Mouse (Mus musculus): ENCODE data around the gene Cpvl. TPM values are rescaled to one million over a fixed set of nuclear protein-coding genes. Genes with fewer than 3 reads are reported as not detected.

The Cpvl gene
- polyA plus RNA-seq, 1 experiment from 2014 or later = not detected

- Histone ChIP-seq H3K27ac (no peak overlapping the region), H3K4me2 (replicated peaks) (no peak overlapping the region), H3K36me3 (replicated peaks; ENCODE audit: control insufficient read depth, insufficient read depth) (no peaks in the 10 kb centered on the region), H3K9me3 (ENCODE audit: control insufficient read depth, low read length) (no peaks in the 10 kb centered on the region), H3K4me1 (replicated peaks; ENCODE audit: control insufficient read depth, insufficient read depth, low read length) (no peaks in the 10 kb centered on the region; the same call in 1 of the 2 replicates), H3K4me3 (replicated peaks; ENCODE audit: low read length) (no peak overlapping the region), H3K27me3 (ENCODE audit: control insufficient read depth, insufficient read depth, low read length) (no peaks in the 10 kb centered on the region), H3K9ac (no peak overlapping the region)
- WGBS = 91% methylated on average over 9 of the region's 9 CpGs
- no peak for ATAC-seq (ENCODE audit: low FRiP score)
- no peak for DNase-seq (ENCODE audit: low spot score)
Measured at GRCm38 (mm10) chr6:53874881-53875429, 103.5 kb downstream of the Cpvl start.

- H3K9me3 ChIP-seq (ENCODE audit: control insufficient read depth, low read length) = 0 out of 2 replicates have a peak, but pooled peaks cover 6% of the 10 kb centered on the region
- no peak overlapping the region for H3K27ac ChIP-seq
- no peaks in the 10 kb centered on the region; the same call in 1 of the 2 replicates for H3K4me1 ChIP-seq (replicated peaks; ENCODE audit: control insufficient read depth, insufficient read depth, low read length)
- no peaks in the 10 kb centered on the region for H3K27me3 ChIP-seq (ENCODE audit: control insufficient read depth, insufficient read depth, low read length)
- H3K9ac ChIP-seq = no peak overlapping the region
- ATAC-seq (ENCODE audit: low FRiP score) (no peak), DNase-seq (ENCODE audit: low spot score) (no peak)
- no peak overlapping the region for H3K4me2 ChIP-seq (replicated peaks)
- 95% methylated on average over 6 of the region's 6 CpGs for WGBS
- H3K4me3 ChIP-seq (replicated peaks; ENCODE audit: low read length) = no peak overlapping the region
- H3K36me3 ChIP-seq (replicated peaks; ENCODE audit: control insufficient read depth, insufficient read depth) = no peaks in the 10 kb centered on the region
Measured at GRCm38 (mm10) chr6:53871903-53872302, 106.6 kb downstream of the Cpvl start.

- WGBS = 70% methylated on average over 2 of the region's 2 CpGs
- no peak for ATAC-seq (ENCODE audit: low FRiP score)
- H3K27me3 ChIP-seq (ENCODE audit: control insufficient read depth, insufficient read depth, low read length) = no peaks in the 10 kb centered on the region
Measured at GRCm38 (mm10) chr6:53863011-53863410, 115.5 kb downstream of the Cpvl start.

GRCm38 (mm10) chr6:53859106-53859505, 119.4 kb downstream of the Cpvl start:
- no peak overlapping the region for H3K4me3 ChIP-seq (replicated peaks; ENCODE audit: low read length)
- H3K4me2 ChIP-seq (replicated peaks) = no peak overlapping the region
- 43% methylated on average over 1 of the region's 1 CpGs for WGBS
- H3K27ac ChIP-seq = no peak overlapping the region
- no peaks in the 10 kb centered on the region for H3K27me3 ChIP-seq (ENCODE audit: control insufficient read depth, insufficient read depth, low read length)
- no peaks in the 10 kb centered on the region for H3K4me1 ChIP-seq (replicated peaks; ENCODE audit: control insufficient read depth, insufficient read depth, low read length)
- no peaks in the 10 kb centered on the region for H3K36me3 ChIP-seq (replicated peaks; ENCODE audit: control insufficient read depth, insufficient read depth)
- H3K9ac ChIP-seq = no peak overlapping the region
- H3K9me3 ChIP-seq (ENCODE audit: control insufficient read depth, low read length) = no peaks in the 10 kb centered on the region
- ATAC-seq (ENCODE audit: low FRiP score) = no peak
- DNase-seq (ENCODE audit: low spot score) = no peak

More at GRCm38 (mm10) chr6:53863011-53863410, 115.5 kb downstream of the Cpvl start:
- no peak for DNase-seq (ENCODE audit: low spot score)
- Histone ChIP-seq H3K36me3 (replicated peaks; ENCODE audit: control insufficient read depth, insufficient read depth) (no peaks in the 10 kb centered on the region), H3K9ac (no peak overlapping the region), H3K4me3 (replicated peaks; ENCODE audit: low read length) (no peak overlapping the region), H3K4me2 (replicated peaks) (no peak overlapping the region), H3K4me1 (replicated peaks; ENCODE audit: control insufficient read depth, insufficient read depth, low read length) (no peaks in the 10 kb centered on the region), H3K27ac (no peak overlapping the region), H3K9me3 (ENCODE audit: control insufficient read depth, low read length) (no peaks in the 10 kb centered on the region)

- DNase-seq (ENCODE audit: low spot score) = no peak
- Histone ChIP-seq H3K27me3 (ENCODE audit: control insufficient read depth, insufficient read depth, low read length) (no peaks in the 10 kb centered on the region), H3K36me3 (replicated peaks; ENCODE audit: control insufficient read depth, insufficient read depth) (no peaks in the 10 kb centered on the region), H3K9me3 (ENCODE audit: control insufficient read depth, low read length) (no peaks in the 10 kb centered on the region), H3K4me3 (replicated peaks; ENCODE audit: low read length) (no peak overlapping the region), H3K27ac (no peak overlapping the region), H3K4me1 (replicated peaks; ENCODE audit: control insufficient read depth, insufficient read depth, low read length) (no peaks in the 10 kb centered on the region), H3K9ac (no peak overlapping the region), H3K4me2 (replicated peaks) (no peak overlapping the region)
- no peak for ATAC-seq (ENCODE audit: low FRiP score)
- WGBS = 61% methylated on average over 7 of the region's 7 CpGs
Measured at GRCm38 (mm10) chr6:53857822-53858221, 120.6 kb downstream of the Cpvl start.

- WGBS = 76% methylated on average over 2 of the region's 2 CpGs
- Histone ChIP-seq H3K36me3 (replicated peaks; ENCODE audit: control insufficient read depth, insufficient read depth) (no peaks in the 10 kb centered on the region), H3K27me3 (ENCODE audit: control insufficient read depth, insufficient read depth, low read length) (no peaks in the 10 kb centered on the region), H3K4me2 (replicated peaks) (no peak overlapping the region), H3K4me1 (replicated peaks; ENCODE audit: control insufficient read depth, insufficient read depth, low read length) (no peaks in the 10 kb centered on the region), H3K9ac (no peak overlapping the region), H3K9me3 (ENCODE audit: control insufficient read depth, low read length) (no peaks in the 10 kb centered on the region), H3K4me3 (replicated peaks; ENCODE audit: low read length) (no peak overlapping the region), H3K27ac (no peak overlapping the region)
- DNase-seq (ENCODE audit: low spot score) (no peak), ATAC-seq (ENCODE audit: low FRiP score) (no peak)
Measured at GRCm38 (mm10) chr6:53856775-53857174, 121.7 kb downstream of the Cpvl start.

GRCm38 (mm10) chr6:53854971-53855856, 123.3 kb downstream of the Cpvl start:
- 61% methylated on average over 12 of the region's 12 CpGs for WGBS
- ATAC-seq (ENCODE audit: low FRiP score) (peak; percentile 82), DNase-seq (ENCODE audit: low spot score) (peak; percentile 63)
- H3K27me3 ChIP-seq (ENCODE audit: control insufficient read depth, insufficient read depth, low read length) = no peaks in the 10 kb centered on the region
- H3K9ac ChIP-seq = no peak overlapping the region
- no peak overlapping the region for H3K4me2 ChIP-seq (replicated peaks)
- H3K4me3 ChIP-seq (replicated peaks; ENCODE audit: low read length) = no peak overlapping the region
- no peaks in the 10 kb centered on the region for H3K36me3 ChIP-seq (replicated peaks; ENCODE audit: control insufficient read depth, insufficient read depth)
- peak overlapping the region; percentile 10; the same call in 1 of the 2 replicates for H3K27ac ChIP-seq
- H3K9me3 ChIP-seq (ENCODE audit: control insufficient read depth, low read length) = no peaks in the 10 kb centered on the region
- H3K4me1 ChIP-seq (replicated peaks; ENCODE audit: control insufficient read depth, insufficient read depth, low read length) = no peaks in the 10 kb centered on the region

- no peak overlapping the region for H3K27ac ChIP-seq
- ATAC-seq (ENCODE audit: low FRiP score) = no peak
Measured at GRCm38 (mm10) chr6:53854226-53854625, 124.2 kb downstream of the Cpvl start.

GRCm38 (mm10) chr6:53853546-53853945, 124.9 kb downstream of the Cpvl start:
- DNase-seq (ENCODE audit: low spot score) (no peak), ATAC-seq (ENCODE audit: low FRiP score) (no peak)
- Histone ChIP-seq H3K4me1 (replicated peaks; ENCODE audit: control insufficient read depth, insufficient read depth, low read length) (no peaks in the 10 kb centered on the region), H3K27ac (no peak overlapping the region), H3K4me2 (replicated peaks) (no peak overlapping the region), H3K36me3 (replicated peaks; ENCODE audit: control insufficient read depth, insufficient read depth) (no peaks in the 10 kb centered on the region), H3K9me3 (ENCODE audit: control insufficient read depth, low read length) (no peaks in the 10 kb centered on the region), H3K4me3 (replicated peaks; ENCODE audit: low read length) (no peak overlapping the region), H3K9ac (no peak overlapping the region), H3K27me3 (ENCODE audit: control insufficient read depth, insufficient read depth, low read length) (no peaks in the 10 kb centered on the region)
- WGBS = 65% methylated on average over 3 of the region's 3 CpGs

More at GRCm38 (mm10) chr6:53854226-53854625, 124.2 kb downstream of the Cpvl start:
- no peaks in the 10 kb centered on the region for H3K4me1 ChIP-seq (replicated peaks; ENCODE audit: control insufficient read depth, insufficient read depth, low read length)
- H3K9ac ChIP-seq = no peak overlapping the region
- H3K36me3 ChIP-seq (replicated peaks; ENCODE audit: control insufficient read depth, insufficient read depth) = no peaks in the 10 kb centered on the region
- no peak overlapping the region for H3K4me3 ChIP-seq (replicated peaks; ENCODE audit: low read length)
- DNase-seq (ENCODE audit: low spot score) = no peak
- 84% methylated on average over 2 of the region's 2 CpGs for WGBS
- H3K27me3 ChIP-seq (ENCODE audit: control insufficient read depth, insufficient read depth, low read length) = no peaks in the 10 kb centered on the region
- no peaks in the 10 kb centered on the region for H3K9me3 ChIP-seq (ENCODE audit: control insufficient read depth, low read length)
- H3K4me2 ChIP-seq (replicated peaks) = no peak overlapping the region
